Mouse (Mus musculus) neural tube, embryonic 14.5 days (tissue): ENCODE measurements around the gene Spred3. TPM values are rescaled to one million over a fixed set of nuclear protein-coding genes. Genes with fewer than 3 reads are reported as not detected.
A peak's percentile ranks its signal among the peaks of the same experiment; 100 is the strongest.

Source experiments
- ATAC-seq: fragments of 200-750 bp; cut with Nextera tagmentation; 2 replicates; pipeline ENCODE4 v1.8.0; 2017; ENCODE audit warnings: low read depth, mild to moderate bottlenecking, moderate TSS enrichment, moderate library complexity
- H3K27ac ChIP-seq: fragments of 300-500 bp; sonication (generic); 2 replicates; pipeline ENCODE4 v1.5.1; 2014; ENCODE audit warnings: low read depth, mild to moderate bottlenecking, control low read depth, low read length, moderate library complexity, mixed read lengths
- H3K27me3 ChIP-seq: fragments of 300-500 bp; sonication (generic); 2 replicates; pipeline ENCODE4 v1.6.1; 2014; ENCODE audit warnings: low read length; ENCODE audit not compliant: control insufficient read depth, insufficient read depth
- H3K36me3 ChIP-seq: fragments of 300-500 bp; sonication (generic); 2 replicates; pipeline ENCODE4 v1.6.1; 2014; ENCODE audit warnings: low read length, mixed read lengths; ENCODE audit not compliant: control insufficient read depth, insufficient read depth
- H3K4me1 ChIP-seq: fragments of 300-500 bp; sonication (generic); 2 replicates; pipeline ENCODE4 v1.6.1; 2014; ENCODE audit warnings: low read length; ENCODE audit not compliant: control insufficient read depth, insufficient read depth
- H3K4me2 ChIP-seq: fragments of 300-500 bp; sonication (generic); 2 replicates; pipeline ENCODE4 v1.6.1; 2014; ENCODE audit warnings: mild to moderate bottlenecking, low read depth, low read length, control low read depth
- H3K4me3 ChIP-seq: fragments of 300-500 bp; sonication (generic); 2 replicates; pipeline ENCODE4 v1.5.1; 2014; ENCODE audit warnings: low read depth, low read length, control low read depth, mixed read lengths
- H3K9ac ChIP-seq: fragments of 300-500 bp; sonication (generic); replicated peaks from 2 replicates; pipeline ENCODE4 v1.6.1; 2014; ENCODE audit warnings: low read depth, mild to moderate bottlenecking, control low read depth, low read length, mixed read lengths
- H3K9me3 ChIP-seq: fragments of 300-500 bp; sonication (generic); 2 replicates; pipeline ENCODE4 v1.6.1; 2016; ENCODE audit warnings: low read length; ENCODE audit not compliant: control insufficient read depth
- WGBS: fragments of 180-500 bp; shearing (Covaris S2); extraction: QIAGEN DNeasy Blood & Tissue Kit; methylation state at CpG from one replicate; pipeline ENCODE4 v1.1.7; 2014; 5-methylcytosine and 5-hydroxymethylcytosine counted together
- polyA plus RNA-seq: library from polyadenylated mRNA; unstranded; fragments of >200 nt; fragmentation: Nextera tagmentation; extraction: Ambion mirVana; gene quantifications from 2 replicates; pipeline ENCODE4 v1.2.1, GENCODE M21; 2014

The Spred3 gene
- polyA plus RNA-seq, 1 experiment from 2014 or later = 14.9 TPM

DNA sequence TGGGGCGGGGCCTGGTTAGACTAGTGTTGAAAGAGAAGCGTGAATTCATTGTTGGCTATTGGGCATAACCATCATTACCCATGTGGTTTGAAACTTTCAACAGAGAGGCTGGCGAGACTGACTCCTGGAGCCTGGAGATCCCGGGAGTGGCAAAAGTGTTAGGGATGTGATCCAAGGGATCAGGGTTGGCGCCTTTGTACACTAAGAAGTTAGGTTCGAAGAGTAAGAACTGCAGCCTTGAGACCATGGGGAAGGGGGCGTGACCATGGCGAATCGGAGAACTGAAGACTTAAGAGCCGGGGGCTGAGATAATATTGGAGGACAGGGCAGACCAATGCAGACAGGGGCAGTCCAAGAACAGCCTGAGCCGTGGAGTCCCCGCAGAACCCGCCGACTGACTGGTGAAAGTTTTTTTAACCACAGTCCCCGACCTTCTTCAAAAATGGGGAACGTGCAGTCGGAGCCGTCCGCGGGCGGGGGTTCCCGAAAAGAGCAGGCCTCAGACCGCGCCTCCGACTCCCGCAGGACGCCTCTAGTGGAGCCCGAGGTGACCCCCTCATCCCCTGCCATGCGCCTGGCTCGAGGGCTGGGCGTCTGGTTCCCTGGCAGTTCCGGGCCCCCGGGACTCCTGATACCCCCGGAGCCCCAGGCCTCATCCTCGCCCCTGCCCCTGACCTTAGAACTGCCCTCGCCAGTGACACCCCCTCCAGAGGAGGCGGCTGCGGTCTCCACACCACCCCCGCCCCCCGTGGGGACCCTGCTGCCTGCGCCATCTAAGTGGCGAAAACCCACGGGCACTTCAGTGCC, 747 bp upstream of the Spred3 start:
- ATAC-seq = no peak
- Histone ChIP-seq H3K4me1 (peaks cover 18% of the 10 kb centered on the region), H3K27ac (no peak overlapping the region), H3K36me3 (peaks cover 22% of the 10 kb centered on the region), H3K9me3 (no peaks in the 10 kb centered on the region), H3K4me2 (peak overlapping the region; percentile 60), H3K27me3 (peaks cover 29% of the 10 kb centered on the region), H3K9ac (no peak overlapping the region), H3K4me3 (peak overlapping the region; percentile 68)
- WGBS = under 1% methylated on average over 42 of the region's 43 CpGs

DNA sequence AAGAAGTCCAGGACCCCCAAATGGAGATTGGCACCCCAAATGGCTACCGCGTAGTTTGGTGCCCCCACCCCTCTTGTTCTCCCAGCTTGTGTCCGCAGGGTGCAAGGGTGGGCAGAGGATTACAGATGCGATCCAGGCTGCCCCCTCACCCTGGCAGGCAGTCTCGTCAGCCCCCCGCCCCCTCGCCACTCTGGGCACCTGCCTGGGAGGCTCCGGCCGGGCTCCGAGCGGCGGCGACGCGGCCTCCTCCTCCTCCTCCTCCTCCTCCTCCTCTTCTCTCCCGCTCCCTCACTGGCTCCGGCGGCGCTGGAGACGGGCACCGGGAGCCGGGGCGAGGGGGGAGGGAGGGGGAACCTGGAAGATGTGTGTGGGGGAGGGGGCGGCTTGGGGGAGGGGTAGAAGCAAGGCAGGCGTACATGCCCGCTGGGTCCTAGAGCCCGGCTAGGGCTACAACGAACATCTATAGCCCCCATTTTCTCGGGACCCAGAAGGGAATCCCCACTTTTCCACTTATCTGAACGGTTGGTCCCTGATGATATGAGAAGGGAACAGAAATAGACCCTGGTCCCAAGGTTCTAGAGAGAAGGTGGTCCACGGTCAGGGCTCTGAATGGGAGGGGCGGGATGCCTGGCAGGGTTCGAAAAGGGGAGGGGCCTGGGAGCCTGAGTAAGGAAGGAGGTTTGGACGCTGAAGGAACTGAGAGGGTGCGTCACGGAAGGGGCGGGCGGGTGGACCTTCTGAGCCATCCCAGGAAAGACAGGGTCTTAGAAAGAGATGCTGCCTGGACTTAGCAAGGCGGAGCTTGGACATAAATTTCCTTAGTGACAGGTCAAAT, 763 bp downstream of the Spred3 start:
- under 1% methylated on average over 34 of the region's 39 CpGs for WGBS

DNA sequence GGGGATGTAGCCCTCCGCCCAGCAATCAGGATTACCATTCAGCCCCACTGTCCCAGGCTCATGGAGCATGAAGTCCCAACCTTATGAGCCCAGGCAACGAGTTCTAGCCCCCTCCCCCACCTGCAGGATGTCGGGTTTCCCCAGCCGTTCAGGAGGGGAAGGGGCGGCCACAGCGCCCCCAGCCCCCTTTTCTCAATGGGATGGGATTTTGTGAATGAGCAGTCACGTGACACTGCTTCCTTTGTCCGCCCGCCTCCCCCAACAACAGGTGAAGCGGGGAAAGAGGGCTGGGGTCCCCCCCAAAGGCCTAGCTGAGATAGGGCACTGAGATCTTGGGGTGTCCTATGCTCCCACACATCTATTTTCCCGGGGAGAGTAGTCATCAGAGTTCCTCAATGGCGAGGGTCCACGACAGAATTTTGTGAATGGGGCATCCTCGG, 1.4 kb downstream of the Spred3 start:
- Histone ChIP-seq H3K27ac (peak overlapping the region; percentile 78), H3K9me3 (no peaks in the 10 kb centered on the region), H3K4me2 (peak overlapping the region; percentile 60), H3K36me3 (peaks cover 9% of the 10 kb centered on the region), H3K9ac (peak overlapping the region; percentile 74), H3K4me3 (peak overlapping the region; percentile 68), H3K27me3 (peaks cover 26% of the 10 kb centered on the region), H3K4me1 (peaks cover 18% of the 10 kb centered on the region)
- 0% methylated on average over 14 of the region's 14 CpGs for WGBS
- ATAC-seq = peak; percentile 29

More for the DNA sequence above, 763 bp downstream of the Spred3 start:
- peaks cover 18% of the 10 kb centered on the region for H3K4me1 ChIP-seq
- H3K9ac ChIP-seq = peak overlapping the region; percentile 74
- ATAC-seq = peak; percentile 80
- no peaks in the 10 kb centered on the region for H3K9me3 ChIP-seq
- peaks cover 29% of the 10 kb centered on the region for H3K27me3 ChIP-seq
- H3K36me3 ChIP-seq = peaks cover 11% of the 10 kb centered on the region
- H3K4me2 ChIP-seq = peak overlapping the region; percentile 60
- H3K27ac ChIP-seq = peak overlapping the region; percentile 78
- H3K4me3 ChIP-seq = peak overlapping the region; percentile 68

DNA sequence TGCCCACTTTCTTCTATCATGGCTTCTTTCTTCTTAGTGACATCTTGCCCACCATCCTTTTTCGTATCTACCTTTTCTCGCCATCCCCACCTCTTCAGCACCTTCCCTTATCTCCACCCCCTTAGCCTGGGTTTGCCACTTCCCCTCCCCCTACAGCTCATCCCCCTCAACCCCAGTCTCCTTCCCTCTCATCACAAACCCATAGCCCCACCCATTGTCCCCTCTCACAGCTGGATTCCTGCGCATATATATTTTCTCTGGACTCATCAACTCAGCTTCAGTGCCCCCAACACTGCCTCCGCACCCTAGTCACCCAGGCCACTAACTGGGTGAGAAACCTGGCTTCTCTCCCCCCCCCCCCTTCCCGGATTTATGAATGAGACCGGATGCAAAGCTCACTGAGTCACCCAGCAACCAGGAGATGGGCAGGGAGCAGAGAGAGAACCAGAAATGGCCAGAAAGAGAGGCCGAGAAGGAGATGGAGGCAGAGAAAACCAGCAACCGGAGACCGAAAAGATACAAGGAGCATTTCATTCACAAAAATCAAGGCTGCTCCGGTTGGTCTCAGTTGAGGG, 2.0 kb downstream of the Spred3 start:
- Histone ChIP-seq H3K4me3 (peak overlapping the region; percentile 68), H3K27ac (peak overlapping the region; percentile 78; the same call in 1 of the 2 replicates), H3K4me1 (peaks cover 18% of the 10 kb centered on the region), H3K36me3 (peaks cover 3% of the 10 kb centered on the region; the same call in 1 of the 2 replicates), H3K27me3 (peaks cover 20% of the 10 kb centered on the region), H3K4me2 (peak overlapping the region; percentile 60), H3K9me3 (no peaks in the 10 kb centered on the region), H3K9ac (peak overlapping the region; percentile 74)
- ATAC-seq = no peak
- WGBS = under 1% methylated on average over 10 of the region's 10 CpGs

DNA sequence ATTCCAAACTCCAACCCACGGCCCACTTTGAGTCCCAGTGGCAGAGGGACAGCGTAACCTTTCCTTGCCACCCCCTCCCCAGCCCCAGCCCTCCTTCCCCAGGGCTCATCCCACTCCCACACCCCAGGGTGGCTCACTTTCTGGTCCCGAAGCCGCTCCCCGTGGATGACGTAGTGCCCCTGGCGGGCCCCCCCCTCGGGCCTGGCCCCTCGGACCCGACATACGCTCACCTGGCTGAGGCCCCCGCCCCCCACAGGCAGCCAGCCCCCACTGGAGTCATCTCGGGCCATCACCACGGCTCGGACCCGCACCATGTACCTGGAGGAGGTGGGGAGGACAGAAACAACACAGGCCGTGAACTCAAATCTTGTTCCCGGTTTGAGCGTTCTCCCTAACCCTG, 2.6 kb downstream of the Spred3 start:
- ATAC-seq = no peak
- Histone ChIP-seq H3K27me3 (peaks cover 16% of the 10 kb centered on the region), H3K27ac (no peak overlapping the region), H3K9ac (peak overlapping the region; percentile 39; the same call in 1 of the 2 replicates), H3K36me3 (0 out of 2 replicates have a peak, but pooled peaks cover 3% of the 10 kb centered on the region), H3K4me1 (peaks cover 18% of the 10 kb centered on the region), H3K4me2 (peak overlapping the region; percentile 60), H3K9me3 (no peaks in the 10 kb centered on the region), H3K4me3 (peak overlapping the region; percentile 68; the same call in 1 of the 2 replicates)
- WGBS = 17% methylated on average over 19 of the region's 19 CpGs

DNA sequence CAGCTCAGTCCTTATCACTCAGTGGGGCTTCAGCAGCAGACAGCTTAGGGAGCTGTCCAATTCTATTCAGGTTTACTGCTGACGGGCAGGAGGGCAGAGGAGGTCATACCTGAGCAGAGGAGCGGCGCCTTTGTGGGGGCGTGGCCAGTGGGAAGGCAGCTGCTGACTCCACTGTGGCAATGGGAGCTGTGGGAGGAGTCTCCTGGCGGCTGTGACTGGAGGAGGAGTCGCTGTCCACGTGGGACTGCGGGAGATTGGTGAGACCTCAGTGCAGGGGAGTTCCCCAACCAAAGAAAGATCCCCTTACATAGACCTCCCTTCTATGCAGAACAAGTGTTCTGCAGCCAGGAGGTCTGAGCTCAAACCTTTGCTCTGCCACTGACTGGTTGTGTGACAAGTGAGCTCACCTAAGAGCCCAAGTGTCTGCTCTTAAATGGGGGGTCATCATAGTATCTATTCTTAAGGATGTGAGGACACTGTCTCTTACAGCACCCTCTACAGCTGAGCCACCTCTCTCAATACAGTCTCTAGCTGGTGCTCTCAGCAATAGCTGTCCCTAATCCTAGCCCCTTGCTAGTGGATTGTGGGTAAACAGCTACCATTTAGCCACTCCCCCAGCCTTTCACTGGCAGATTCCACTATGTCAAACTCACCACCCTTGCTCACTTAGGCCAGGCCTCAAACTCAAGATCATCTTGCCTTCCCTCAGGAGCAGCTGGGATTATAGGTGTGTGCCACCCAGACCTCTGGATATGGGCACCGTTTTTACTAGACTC, 7.3 kb downstream of the Spred3 start:
- Histone ChIP-seq H3K27ac (no peak overlapping the region), H3K4me3 (no peak overlapping the region), H3K9me3 (no peaks in the 10 kb centered on the region), H3K36me3 (0 out of 2 replicates have a peak, but pooled peaks cover 3% of the 10 kb centered on the region), H3K4me2 (no peak overlapping the region), H3K9ac (no peak overlapping the region), H3K27me3 (peaks cover 3% of the 10 kb centered on the region; the same call in 1 of the 2 replicates), H3K4me1 (peaks cover 4% of the 10 kb centered on the region)
- 23% methylated on average over 9 of the region's 9 CpGs for WGBS
- no peak for ATAC-seq

DNA sequence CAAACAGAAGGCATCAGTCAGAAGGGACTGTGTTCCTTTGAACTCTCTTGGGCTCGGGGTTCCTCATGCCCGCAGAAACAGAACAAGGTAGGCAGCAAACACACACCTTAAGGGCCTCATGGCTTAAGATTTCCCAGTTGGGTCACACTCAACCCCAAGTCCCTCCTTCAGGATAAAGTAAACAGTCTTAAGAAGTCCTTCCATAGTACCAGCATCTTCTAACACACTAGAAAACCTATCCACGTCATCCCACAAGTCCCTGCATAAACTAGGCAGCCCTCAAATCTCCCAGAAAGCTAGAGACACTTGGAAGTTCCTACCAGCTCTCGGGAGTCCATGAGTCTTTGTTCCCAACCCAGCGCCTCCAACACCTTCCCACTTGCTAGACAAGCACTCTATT, 7.9 kb downstream of the Spred3 start:
- WGBS = 83% methylated on average over 5 of the region's 5 CpGs
- 0 out of 2 replicates have a peak, but pooled peaks cover 3% of the 10 kb centered on the region for H3K36me3 ChIP-seq

DNA sequence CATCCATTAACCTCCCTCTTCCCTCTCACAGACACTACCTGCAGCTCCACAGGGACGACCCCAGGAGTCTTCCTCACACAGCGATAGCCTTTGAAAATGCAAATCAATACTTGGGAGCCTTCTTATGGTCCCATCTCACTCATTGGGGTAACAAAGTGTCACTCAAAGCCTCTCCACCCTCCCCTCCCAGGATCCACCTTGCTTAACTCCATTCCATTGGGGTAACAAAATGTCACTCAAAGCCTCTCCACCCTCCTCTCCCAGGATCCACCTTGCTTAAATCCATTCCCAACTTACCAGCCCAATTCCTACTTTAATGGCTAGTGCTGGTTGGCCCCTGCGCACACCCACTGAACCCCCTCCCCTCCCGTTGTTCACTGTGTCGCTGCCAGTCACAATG, 11.9 kb downstream of the Spred3 start:
- 2% methylated on average over 5 of the region's 5 CpGs for WGBS
- Histone ChIP-seq H3K27me3 (peaks cover 4% of the 10 kb centered on the region; the same call in 1 of the 2 replicates), H3K4me3 (no peak overlapping the region), H3K36me3 (no peaks in the 10 kb centered on the region), H3K9me3 (no peaks in the 10 kb centered on the region), H3K9ac (no peak overlapping the region), H3K4me1 (0 out of 2 replicates have a peak, but pooled peaks cover 4% of the 10 kb centered on the region), H3K27ac (no peak overlapping the region), H3K4me2 (no peak overlapping the region)
- no peak for ATAC-seq

More for the DNA sequence above, 7.9 kb downstream of the Spred3 start:
- H3K9ac ChIP-seq = no peak overlapping the region
- H3K4me1 ChIP-seq = no peaks in the 10 kb centered on the region
- no peak overlapping the region for H3K4me3 ChIP-seq
- no peaks in the 10 kb centered on the region for H3K9me3 ChIP-seq
- peaks cover 4% of the 10 kb centered on the region; the same call in 1 of the 2 replicates for H3K27me3 ChIP-seq
- H3K4me2 ChIP-seq = no peak overlapping the region
- no peak overlapping the region for H3K27ac ChIP-seq
- no peak for ATAC-seq
